Mouse (Mus musculus): ENCODE measurements around the gene P2rx3. TPM values are rescaled to one million over a fixed set of nuclear protein-coding genes. Genes with fewer than 3 reads are reported as not detected.

Gene P2rx3
- polyA plus RNA-seq (2011; ENCODE audit: insufficient read depth, insufficient read length, low read depth, missing spikeins) = 1.3 and 2.5 TPM in 2 replicates

DNA sequence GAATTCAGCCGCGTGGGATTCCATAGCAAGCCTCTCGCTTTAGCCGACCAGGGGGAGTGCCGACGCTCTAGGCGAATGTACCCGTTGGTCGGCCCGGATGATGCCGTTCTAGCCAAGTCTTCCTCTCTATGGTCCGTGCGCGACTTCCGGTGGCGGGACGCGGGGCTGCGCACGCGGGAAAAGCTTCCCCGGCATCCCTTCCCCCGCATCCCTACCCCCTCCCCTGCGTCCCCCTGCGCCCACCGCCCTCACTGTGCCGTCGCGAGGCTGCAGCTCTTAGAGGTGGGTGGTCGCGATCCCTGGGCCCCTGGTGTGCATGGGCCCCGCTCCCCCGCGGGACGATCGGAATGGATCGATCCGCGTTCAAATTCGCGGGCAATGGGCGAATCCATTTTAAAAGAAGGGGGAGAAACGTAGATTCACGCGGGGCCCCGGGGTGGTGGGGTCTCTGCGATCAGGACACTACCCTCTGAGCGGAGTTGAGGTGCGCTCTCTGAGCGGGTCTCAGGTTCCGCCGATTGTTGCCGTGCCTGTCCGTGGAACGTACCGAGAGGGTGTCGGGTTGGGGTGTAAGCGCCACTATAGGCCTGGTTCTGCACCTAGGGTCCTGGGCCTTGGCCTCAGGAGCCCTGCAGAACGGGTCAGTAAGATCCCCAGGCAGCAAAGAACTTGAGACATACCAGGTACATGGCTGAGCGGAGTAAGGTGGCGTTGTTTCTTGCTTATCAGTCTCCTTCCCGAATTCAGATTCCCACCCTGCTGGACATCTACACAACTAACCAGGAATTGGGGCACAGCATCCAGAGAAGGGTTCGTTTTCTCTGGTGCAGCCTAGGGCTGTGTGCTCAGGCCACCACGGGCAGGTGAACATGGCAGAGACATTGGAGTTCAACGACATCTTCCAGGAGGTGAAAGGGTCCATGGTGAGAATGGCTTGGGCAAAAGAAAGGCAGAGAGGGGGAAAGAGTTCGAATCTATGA lies at the start of gene P2rx3, which contains the start of gene Ssrp1:
Gene P2rx3, minus strand, starts transcription at position 416 of the 980 bp plus-strand sequence.
Gene Ssrp1, plus strand, starts transcription at position 188 of the 980 bp plus-strand sequence.
- Histone ChIP-seq H3K27me3 (ENCODE audit: control insufficient read depth, insufficient read depth, low read length, poor library complexity, severe bottlenecking) (no peaks in the 10 kb centered on the region), H3K4me3 (ENCODE audit: low read depth, low read length) (peak within 1 kb of the TSS; percentile 98), H3K9me3 (replicated peaks; ENCODE audit: control insufficient read depth, insufficient read depth, low read length, poor library complexity, severe bottlenecking) (no peaks in the 10 kb centered on the region), H3K36me3 (ENCODE audit: control insufficient read depth, insufficient read depth, low read length, poor library complexity, severe bottlenecking) (peaks cover 34% of the 10 kb centered on the region), H3K4me1 (ENCODE audit: control insufficient read depth, insufficient read depth, low read length) (peaks cover 3% of the 10 kb centered on the region), H3K9ac (ENCODE audit: low read depth, poor library complexity, severe bottlenecking) (peak within 1 kb of the TSS; percentile 89), H3K27ac (ENCODE audit: insufficient read depth, low read length) (peak within 1 kb of the TSS; percentile 39; the same call in 1 of the 2 replicates)
- no peak for TF ChIP-seq CTCF (IDR thresholded peaks at IDR 0.05; ENCODE audit: low read depth, low read length)
- peak; percentile 60 for TF ChIP-seq POLR2A (IDR thresholded peaks at IDR 0.05; ENCODE audit: insufficient read depth, low read length)

DNA sequence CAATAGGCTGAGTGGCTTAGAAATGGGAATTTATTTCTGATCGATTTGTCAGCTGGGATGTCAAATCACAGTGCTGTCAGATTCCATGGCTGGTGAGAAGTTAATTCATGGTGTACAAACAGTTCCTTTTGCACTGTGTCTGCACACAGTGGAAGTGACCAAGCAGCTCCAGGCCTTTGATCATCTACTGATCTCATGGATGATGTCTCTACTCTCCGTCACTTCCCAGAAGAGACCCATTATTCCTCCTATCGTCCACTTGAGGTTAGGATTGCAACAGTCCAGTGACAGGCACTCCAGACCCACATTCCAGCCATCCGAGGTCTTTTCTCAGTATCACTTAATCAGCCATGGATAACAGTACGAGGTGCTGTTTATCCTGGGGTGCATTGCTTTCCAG lies 36.5 kb upstream of the P2rx3 start:
- H3K27me3 ChIP-seq (ENCODE audit: control insufficient read depth, insufficient read depth, low read length, poor library complexity, severe bottlenecking) = no peaks in the 10 kb centered on the region
- H3K4me1 ChIP-seq (ENCODE audit: control insufficient read depth, insufficient read depth, low read length) = no peaks in the 10 kb centered on the region
- H3K36me3 ChIP-seq (ENCODE audit: control insufficient read depth, insufficient read depth, low read length, poor library complexity, severe bottlenecking) = no peaks in the 10 kb centered on the region
- H3K9ac ChIP-seq (ENCODE audit: low read depth, poor library complexity, severe bottlenecking) = no peak overlapping the region
- TF ChIP-seq CTCF (IDR thresholded peaks at IDR 0.05; ENCODE audit: low read depth, low read length) = no peak
- TF ChIP-seq POLR2A (IDR thresholded peaks at IDR 0.05; ENCODE audit: insufficient read depth, low read length) = no peak
- no peak for TF ChIP-seq EP300 (IDR thresholded peaks at IDR 0.05; ENCODE audit: insufficient read depth, low read depth, low read length)
- no peak overlapping the region for H3K27ac ChIP-seq (ENCODE audit: insufficient read depth, low read length)
- no peaks in the 10 kb centered on the region for H3K9me3 ChIP-seq (replicated peaks; ENCODE audit: control insufficient read depth, insufficient read depth, low read length, poor library complexity, severe bottlenecking)
- no peak overlapping the region for H3K4me3 ChIP-seq (ENCODE audit: low read depth, low read length)

DNA sequence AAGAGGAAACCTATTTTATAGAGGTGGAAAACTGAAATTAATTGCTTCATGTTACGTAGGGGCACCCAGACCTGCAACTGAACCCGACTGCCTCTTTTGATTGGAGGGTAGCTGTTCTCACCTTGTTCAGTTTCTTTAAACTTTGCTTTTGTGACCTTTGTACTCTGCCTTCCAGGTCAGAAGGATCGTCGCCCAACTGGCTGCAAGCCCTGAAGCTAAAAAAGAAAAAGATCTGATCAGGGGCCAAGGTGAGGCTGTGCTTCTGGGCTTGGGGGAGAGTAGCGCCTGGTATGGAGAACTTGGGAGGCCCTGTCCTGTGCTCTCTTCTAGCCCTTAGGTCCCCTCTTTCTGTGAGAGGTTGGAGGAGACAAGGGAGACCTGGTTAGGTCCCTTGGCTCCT lies 34.7 kb upstream of the P2rx3 start:
- H3K27me3 ChIP-seq (ENCODE audit: control insufficient read depth, insufficient read depth, low read length, poor library complexity, severe bottlenecking) = no peaks in the 10 kb centered on the region
- H3K4me3 ChIP-seq (ENCODE audit: low read depth, low read length) = no peak overlapping the region
- no peaks in the 10 kb centered on the region for H3K4me1 ChIP-seq (ENCODE audit: control insufficient read depth, insufficient read depth, low read length)
- no peaks in the 10 kb centered on the region for H3K36me3 ChIP-seq (ENCODE audit: control insufficient read depth, insufficient read depth, low read length, poor library complexity, severe bottlenecking)
- H3K27ac ChIP-seq (ENCODE audit: insufficient read depth, low read length) = no peak overlapping the region
- no peak for TF ChIP-seq POLR2A (IDR thresholded peaks at IDR 0.05; ENCODE audit: insufficient read depth, low read length)
- no peak for TF ChIP-seq CTCF (IDR thresholded peaks at IDR 0.05; ENCODE audit: low read depth, low read length)
- no peak for TF ChIP-seq EP300 (IDR thresholded peaks at IDR 0.05; ENCODE audit: insufficient read depth, low read depth, low read length)
- no peak overlapping the region for H3K9ac ChIP-seq (ENCODE audit: low read depth, poor library complexity, severe bottlenecking)
- no peaks in the 10 kb centered on the region for H3K9me3 ChIP-seq (replicated peaks; ENCODE audit: control insufficient read depth, insufficient read depth, low read length, poor library complexity, severe bottlenecking)

DNA sequence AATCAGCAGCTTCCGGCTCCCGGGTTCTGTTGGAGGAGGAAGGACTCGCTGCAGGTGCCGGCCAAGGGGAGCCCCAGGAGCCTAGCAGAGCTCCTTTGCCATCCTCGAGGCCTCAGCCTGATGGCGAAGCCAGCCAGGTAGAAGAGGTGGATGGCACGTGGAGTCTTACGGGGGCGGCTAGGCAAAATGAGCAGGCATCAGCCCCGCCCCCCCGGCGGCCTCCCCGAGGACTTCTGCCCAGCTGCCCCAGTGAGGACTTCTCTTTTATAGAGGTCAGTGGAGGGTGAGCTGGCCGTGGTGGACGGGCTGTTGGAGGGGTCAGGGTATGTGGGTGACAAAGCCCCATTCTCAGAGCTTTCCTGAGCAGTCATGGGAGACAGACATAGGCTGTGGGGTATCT lies 32.8 kb upstream of the P2rx3 start:
- no peak for TF ChIP-seq EP300 (IDR thresholded peaks at IDR 0.05; ENCODE audit: insufficient read depth, low read depth, low read length)
- no peak for TF ChIP-seq CTCF (IDR thresholded peaks at IDR 0.05; ENCODE audit: low read depth, low read length)
- no peak for TF ChIP-seq POLR2A (IDR thresholded peaks at IDR 0.05; ENCODE audit: insufficient read depth, low read length)
- Histone ChIP-seq H3K9me3 (replicated peaks; ENCODE audit: control insufficient read depth, insufficient read depth, low read length, poor library complexity, severe bottlenecking) (no peaks in the 10 kb centered on the region), H3K4me3 (ENCODE audit: low read depth, low read length) (no peak overlapping the region), H3K9ac (ENCODE audit: low read depth, poor library complexity, severe bottlenecking) (no peak overlapping the region), H3K36me3 (ENCODE audit: control insufficient read depth, insufficient read depth, low read length, poor library complexity, severe bottlenecking) (no peaks in the 10 kb centered on the region), H3K4me1 (ENCODE audit: control insufficient read depth, insufficient read depth, low read length) (no peaks in the 10 kb centered on the region), H3K27me3 (ENCODE audit: control insufficient read depth, insufficient read depth, low read length, poor library complexity, severe bottlenecking) (no peaks in the 10 kb centered on the region), H3K27ac (ENCODE audit: insufficient read depth, low read length) (no peak overlapping the region)

- Histone ChIP-seq H3K27me3 (ENCODE audit: control insufficient read depth, insufficient read depth, low read length, poor library complexity, severe bottlenecking) (no peaks in the 10 kb centered on the region), H3K36me3 (ENCODE audit: control insufficient read depth, insufficient read depth, low read length, poor library complexity, severe bottlenecking) (no peaks in the 10 kb centered on the region), H3K4me3 (ENCODE audit: low read depth, low read length) (no peak overlapping the region), H3K9ac (ENCODE audit: low read depth, poor library complexity, severe bottlenecking) (no peak overlapping the region), H3K27ac (ENCODE audit: insufficient read depth, low read length) (no peak overlapping the region), H3K9me3 (replicated peaks; ENCODE audit: control insufficient read depth, insufficient read depth, low read length, poor library complexity, severe bottlenecking) (no peaks in the 10 kb centered on the region), H3K4me1 (ENCODE audit: control insufficient read depth, insufficient read depth, low read length) (no peaks in the 10 kb centered on the region)
- TF ChIP-seq POLR2A (IDR thresholded peaks at IDR 0.05; ENCODE audit: insufficient read depth, low read length) (no peak), CTCF (IDR thresholded peaks at IDR 0.05; ENCODE audit: low read depth, low read length) (no peak), EP300 (IDR thresholded peaks at IDR 0.05; ENCODE audit: insufficient read depth, low read depth, low read length) (no peak)
These were observed 31.4 kb upstream of the P2rx3 start for GRCm38 (mm10) chr2:85068626-85069025.

Measured in ES-Bruce4 (cell line).